Mouse (Mus musculus): ENCODE results near the gene Sdhaf2. TPM values are rescaled to one million over a fixed set of nuclear protein-coding genes. Genes with fewer than 3 reads are reported as not detected.
A peak's percentile ranks its signal among the peaks of the same experiment; 100 is the strongest.

Gene Sdhaf2
- total and polyA plus RNA-seq, 2 experiments from 2014 or later, result 56.1 to 66.2 TPM

- TF ChIP-seq EP300 (IDR thresholded peaks at IDR 0.05; ENCODE audit: low read depth), result no peak
- TF ChIP-seq CTCF (IDR thresholded peaks at IDR 0.05; ENCODE audit: low read depth), result no peak
- H3K27me3 ChIP-seq (ENCODE audit: control insufficient read depth, insufficient read depth, low read length), result no peaks in the 10 kb centered on the region
- H3K27ac ChIP-seq (ENCODE audit: low read depth), result no peak overlapping the region
- no peak overlapping the region for H3K4me3 ChIP-seq (ENCODE audit: low read depth, low read length)
- H3K36me3 ChIP-seq (replicated peaks; ENCODE audit: control insufficient read depth, insufficient read depth, low read length), result peaks cover 56% of the 10 kb centered on the region
- H3K9me3 ChIP-seq (replicated peaks; ENCODE audit: control insufficient read depth, low read length), result no peaks in the 10 kb centered on the region
- whole genome bisulfite sequencing, result 78% methylated on average over 8 of the region's 8 CpGs
- H3K4me2 ChIP-seq (ENCODE audit: low read depth, low read length), result no peak overlapping the region
- DNase-seq (ENCODE audit: low spot score) (no peak), ATAC-seq (ENCODE audit: insufficient read depth, low read depth) (no peak)
- no peak overlapping the region for H3K9ac ChIP-seq (replicated peaks; ENCODE audit: low read depth, low read length)
- no peaks in the 10 kb centered on the region for H3K4me1 ChIP-seq (ENCODE audit: control insufficient read depth, insufficient read depth)
These were observed 25.4 kb downstream of the Sdhaf2 start for GRCm38 (mm10) chr19:10500581-10500980.

- Histone ChIP-seq H3K36me3 (replicated peaks; ENCODE audit: control insufficient read depth, insufficient read depth, low read length) (peaks cover 33% of the 10 kb centered on the region), H3K4me1 (ENCODE audit: control insufficient read depth, insufficient read depth) (no peaks in the 10 kb centered on the region), H3K9ac (replicated peaks; ENCODE audit: low read depth, low read length) (no peak overlapping the region), H3K4me2 (ENCODE audit: low read depth, low read length) (no peak overlapping the region), H3K9me3 (replicated peaks; ENCODE audit: control insufficient read depth, low read length) (no peaks in the 10 kb centered on the region), H3K27me3 (ENCODE audit: control insufficient read depth, insufficient read depth, low read length) (no peaks in the 10 kb centered on the region), H3K27ac (ENCODE audit: low read depth) (no peak overlapping the region), H3K4me3 (ENCODE audit: low read depth, low read length) (no peak overlapping the region)
- no peak for TF ChIP-seq CTCF (IDR thresholded peaks at IDR 0.05; ENCODE audit: low read depth)
- no peak for TF ChIP-seq EP300 (IDR thresholded peaks at IDR 0.05; ENCODE audit: low read depth)
- WGBS, result 55% methylated on average over 8 of the region's 8 CpGs
- ATAC-seq (ENCODE audit: insufficient read depth, low read depth) (no peak), DNase-seq (ENCODE audit: low spot score) (no peak)
These were observed 28.3 kb downstream of the Sdhaf2 start for GRCm38 (mm10) chr19:10497512-10498160.

- WGBS, result 59% methylated on average over 2 of the region's 2 CpGs
- Histone ChIP-seq H3K9ac (replicated peaks; ENCODE audit: low read depth, low read length) (no peak overlapping the region), H3K36me3 (replicated peaks; ENCODE audit: control insufficient read depth, insufficient read depth, low read length) (peaks cover 31% of the 10 kb centered on the region), H3K27ac (ENCODE audit: low read depth) (no peak overlapping the region), H3K4me3 (ENCODE audit: low read depth, low read length) (no peak overlapping the region), H3K4me1 (ENCODE audit: control insufficient read depth, insufficient read depth) (no peaks in the 10 kb centered on the region), H3K4me2 (ENCODE audit: low read depth, low read length) (no peak overlapping the region), H3K9me3 (replicated peaks; ENCODE audit: control insufficient read depth, low read length) (no peaks in the 10 kb centered on the region), H3K27me3 (ENCODE audit: control insufficient read depth, insufficient read depth, low read length) (0 out of 2 replicates have a peak, but pooled peaks cover 4% of the 10 kb centered on the region)
- DNase-seq (ENCODE audit: low spot score) (no peak), ATAC-seq (ENCODE audit: insufficient read depth, low read depth) (no peak)
- TF ChIP-seq EP300 (IDR thresholded peaks at IDR 0.05; ENCODE audit: low read depth), result no peak
- TF ChIP-seq CTCF (IDR thresholded peaks at IDR 0.05; ENCODE audit: low read depth), result no peak
These were observed 29.0 kb downstream of the Sdhaf2 start for GRCm38 (mm10) chr19:10496976-10497375.

- no peak overlapping the region for H3K9ac ChIP-seq (replicated peaks; ENCODE audit: low read depth, low read length)
- DNase-seq (ENCODE audit: low spot score) (no peak), ATAC-seq (ENCODE audit: insufficient read depth, low read depth) (no peak)
- no peak overlapping the region for H3K4me2 ChIP-seq (ENCODE audit: low read depth, low read length)
- no peak overlapping the region for H3K27ac ChIP-seq (ENCODE audit: low read depth)
- H3K36me3 ChIP-seq (replicated peaks; ENCODE audit: control insufficient read depth, insufficient read depth, low read length), result peaks cover 18% of the 10 kb centered on the region; the same call in 1 of the 2 replicates
- H3K9me3 ChIP-seq (replicated peaks; ENCODE audit: control insufficient read depth, low read length), result no peaks in the 10 kb centered on the region
- no peak for TF ChIP-seq EP300 (IDR thresholded peaks at IDR 0.05; ENCODE audit: low read depth)
- TF ChIP-seq CTCF (IDR thresholded peaks at IDR 0.05; ENCODE audit: low read depth), result no peak
- 75% methylated on average over 1 of the region's 1 CpGs for WGBS
- peaks cover 8% of the 10 kb centered on the region; the same call in 1 of the 2 replicates for H3K27me3 ChIP-seq (ENCODE audit: control insufficient read depth, insufficient read depth, low read length)
- H3K4me3 ChIP-seq (ENCODE audit: low read depth, low read length), result no peak overlapping the region
- no peaks in the 10 kb centered on the region for H3K4me1 ChIP-seq (ENCODE audit: control insufficient read depth, insufficient read depth)
These were observed 30.3 kb downstream of the Sdhaf2 start for GRCm38 (mm10) chr19:10495670-10496069.

GRCm38 (mm10) chr19:10486264-10486738 is 39.6 kb downstream of the Sdhaf2 start:
- ATAC-seq (ENCODE audit: insufficient read depth, low read depth), result peak; percentile 57
- H3K4me3 ChIP-seq (ENCODE audit: low read depth, low read length), result no peak overlapping the region
- peak; percentile 65 for DNase-seq (ENCODE audit: low spot score)
- peaks cover 35% of the 10 kb centered on the region; the same call in 1 of the 2 replicates for H3K27me3 ChIP-seq (ENCODE audit: control insufficient read depth, insufficient read depth, low read length)
- H3K4me1 ChIP-seq (ENCODE audit: control insufficient read depth, insufficient read depth), result peaks cover 4% of the 10 kb centered on the region; the same call in 1 of the 2 replicates
- no peaks in the 10 kb centered on the region for H3K36me3 ChIP-seq (replicated peaks; ENCODE audit: control insufficient read depth, insufficient read depth, low read length)
- no peak overlapping the region for H3K9ac ChIP-seq (replicated peaks; ENCODE audit: low read depth, low read length)
- no peaks in the 10 kb centered on the region for H3K9me3 ChIP-seq (replicated peaks; ENCODE audit: control insufficient read depth, low read length)
- TF ChIP-seq EP300 (IDR thresholded peaks at IDR 0.05; ENCODE audit: low read depth), result no peak
- peak; percentile 97 for TF ChIP-seq CTCF (IDR thresholded peaks at IDR 0.05; ENCODE audit: low read depth)
- H3K4me2 ChIP-seq (ENCODE audit: low read depth, low read length), result no peak overlapping the region
- no peak overlapping the region for H3K27ac ChIP-seq (ENCODE audit: low read depth)
- whole genome bisulfite sequencing, result 16% methylated on average over 9 of the region's 9 CpGs

Data from heart, postnatal 0 days (tissue).